In the genomic region with DNA sequence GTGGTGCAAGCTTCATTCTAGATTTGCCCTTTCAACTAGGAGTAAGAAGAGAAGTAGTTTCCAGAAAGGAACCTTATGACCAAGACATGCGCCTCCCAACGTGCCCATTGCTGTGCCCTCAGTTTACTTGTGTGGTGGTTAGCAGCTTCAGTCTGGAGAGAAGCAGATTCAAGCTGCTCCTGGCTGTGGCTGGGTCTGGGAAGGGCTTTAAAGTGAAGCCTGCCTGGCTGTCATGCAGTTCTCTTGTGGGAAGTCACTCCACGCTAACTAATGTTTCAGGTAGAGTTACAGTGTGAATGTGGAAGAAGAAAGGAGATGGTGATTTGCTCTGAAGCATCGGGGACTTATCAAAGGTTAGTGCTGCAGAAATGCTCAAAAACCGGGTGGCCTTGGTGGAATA, we compare ENCODE assay signal across 42 mouse cellular contexts. TPM values are rescaled to one million over a fixed set of nuclear protein-coding genes. Genes with fewer than 3 reads are reported as not detected.
"Had no signal": no experiment of that assay in that cellular context is flagged by ENCODE, and none has a peak within 500 bp of the region (broad histone marks: within the 10 kb centered on the region; RNA-seq: fewer than 3 reads in every experiment).

No protein-coding gene starts in this region.

- H3K27ac ChIP-seq: left cerebral cortex, adult 2 months; limb, embryonic 10.5 days; limb, embryonic 12.5 days; limb, embryonic 13.5 days; limb, embryonic 15.5 days; liver, embryonic 12.5 days; liver, embryonic 13.5 days; liver, embryonic 14.5 days; liver, embryonic 15.5 days; lung, embryonic 15.5 days; macrophage; midbrain, embryonic 10.5 days; midbrain, embryonic 12.5 days; midbrain, embryonic 15.5 days had no signal

- H3K4me2 ChIP-seq: limb, embryonic 12.5 days; limb, embryonic 13.5 days; limb, embryonic 15.5 days; liver, embryonic 11.5 days; liver, embryonic 12.5 days; liver, embryonic 13.5 days; liver, embryonic 15.5 days; lung, embryonic 14.5 days; lung, embryonic 15.5 days; midbrain, embryonic 12.5 days; midbrain, embryonic 15.5 days had no signal

- H3K27me3 ChIP-seq: limb, embryonic 12.5 days; limb, embryonic 13.5 days; limb, embryonic 15.5 days; liver, embryonic 12.5 days; liver, embryonic 13.5 days; liver, embryonic 15.5 days; lung, embryonic 15.5 days; megakaryocyte, embryonic 14.5 days; midbrain, embryonic 12.5 days; midbrain, embryonic 15.5 days had no signal

- H3K4me1 ChIP-seq: limb, embryonic 10.5 days; limb, embryonic 12.5 days; limb, embryonic 13.5 days; limb, embryonic 15.5 days; lung, embryonic 15.5 days; midbrain, embryonic 10.5 days; midbrain, embryonic 12.5 days; midbrain, embryonic 15.5 days had no signal

- H3K4me3 ChIP-seq: left cerebral cortex, adult 2 months; limb, embryonic 10.5 days; limb, embryonic 12.5 days; limb, embryonic 13.5 days; limb, embryonic 15.5 days; liver, embryonic 12.5 days; liver, embryonic 13.5 days; liver, embryonic 15.5 days; lung, embryonic 15.5 days; megakaryocyte, embryonic 14.5 days; midbrain, embryonic 10.5 days; midbrain, embryonic 12.5 days; midbrain, embryonic 15.5 days; myocyte had no signal

- H3K9ac ChIP-seq: limb, embryonic 12.5 days; limb, embryonic 13.5 days; limb, embryonic 15.5 days; liver, embryonic 12.5 days; liver, embryonic 13.5 days; liver, embryonic 14.5 days; liver, embryonic 15.5 days; liver, postnatal 0 days; lung, embryonic 14.5 days; lung, embryonic 15.5 days; midbrain, embryonic 12.5 days; midbrain, embryonic 15.5 days had no signal

- H3K9me3 ChIP-seq: limb, embryonic 10.5 days; limb, embryonic 13.5 days; limb, embryonic 15.5 days; liver, embryonic 12.5 days; liver, embryonic 13.5 days; liver, embryonic 15.5 days; lung, embryonic 15.5 days; megakaryocyte, embryonic 14.5 days; midbrain, embryonic 10.5 days; midbrain, embryonic 12.5 days; midbrain, embryonic 15.5 days had no signal

- ATAC-seq: liver, embryonic 12.5 days; liver, postnatal 0 days; lung, postnatal 0 days; midbrain, embryonic 15.5 days; midbrain, embryonic 16.5 days had no signal

- DNase-seq: left cerebral cortex, postnatal 4 days; liver; liver, embryonic 13.5 days; liver, postnatal 0 days; lung, adult 18-20 months; lung, adult 2 months; lung, embryonic 14.5 days; lung, postnatal 10 days; lung, postnatal 14 days; lung, postnatal 36 days; lung, postnatal 4 days; midbrain, embryonic 14.5 days had no signal

RNA-seq across cellular contexts. Expression of a gene that starts 32.1 kb away (rescaled TPM):
- total RNA-seq: left cerebral cortex, adult 18-20 months; left cerebral cortex, adult 2 months; left cerebral cortex, adult 8-10 months; left cerebral cortex, postnatal 10 days; left cerebral cortex, postnatal 14 days; left cerebral cortex, postnatal 25 days; left cerebral cortex, postnatal 36 days; left cerebral cortex, postnatal 4 days; megakaryocyte progenitor cell, adult 5-6 weeks; megakaryocyte, adult 5-6 weeks; megakaryocyte-erythroid progenitor cell, adult 5-6 weeks; midbrain, postnatal 0 days; monocyte, adult 5-6 weeks had no signal
- polyA plus RNA-seq: limb, embryonic 11.5 days; limb, embryonic 12.5 days; lung, embryonic 14.5 days; lung, embryonic 15.5 days; macrophage; midbrain, embryonic 12.5 days; midbrain, embryonic 15.5 days; midbrain, embryonic 16.5 days; midbrain, postnatal 0 days; myocyte had no signal
